Mouse (Mus musculus) embryonic stem cell, embryonic (primary cell): ENCODE measurements at regions not wholly inside any gene's neighbourhood (a gene's known extent, or its start where the extent isn't known, plus 50 kb on each side); places are given as distances from the start of the nearest gene placed in this dataset.

Source experiments
- CTCF ChIA-PET, 4 experiments: fragments of 300-600 bp in 2 of 4; fragments of 350-600 bp in 2 of 4; sonication (Branson Sonifier 250); formaldehyde crosslinking; loops; one replicate each; lab custom pipeline; 2022; ENCODE audit warnings: inconsistent platforms in 2 of 4; lab: Charles Lee
- POLR2A ChIA-PET, 4 experiments: fragments of 300-600 bp in 2 of 4; fragments of 350-600 bp in 2 of 4; sonication (Branson Sonifier 250); formaldehyde crosslinking; loops; one replicate each; lab custom pipeline; 2022; ENCODE audit warnings: antibody characterized with exemption in 4 of 4, inconsistent platforms in 1 of 4; lab: Charles Lee

DNA sequence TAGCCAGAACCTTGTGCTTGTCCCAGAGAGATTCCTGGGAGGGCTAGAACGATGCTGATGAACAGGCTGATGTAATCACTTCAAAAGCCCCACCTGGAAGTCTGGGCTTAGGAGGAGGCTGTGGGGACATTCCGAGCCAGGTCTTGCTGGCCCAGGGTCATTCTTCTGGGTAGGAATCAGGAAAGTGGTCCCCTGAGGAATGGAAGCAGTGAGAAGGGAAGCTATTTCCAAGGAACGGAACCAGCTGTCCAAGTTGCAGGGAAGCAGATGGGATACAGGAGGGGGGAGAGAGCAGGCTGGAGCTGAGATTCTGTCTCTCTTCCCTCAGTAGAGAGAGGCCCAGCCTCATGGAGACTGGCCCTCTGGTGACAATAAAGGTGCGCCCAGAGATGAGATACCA is 243.9 kb downstream of the Tcf7l2 start:
- CTCF ChIA-PET: no interaction called here

DNA sequence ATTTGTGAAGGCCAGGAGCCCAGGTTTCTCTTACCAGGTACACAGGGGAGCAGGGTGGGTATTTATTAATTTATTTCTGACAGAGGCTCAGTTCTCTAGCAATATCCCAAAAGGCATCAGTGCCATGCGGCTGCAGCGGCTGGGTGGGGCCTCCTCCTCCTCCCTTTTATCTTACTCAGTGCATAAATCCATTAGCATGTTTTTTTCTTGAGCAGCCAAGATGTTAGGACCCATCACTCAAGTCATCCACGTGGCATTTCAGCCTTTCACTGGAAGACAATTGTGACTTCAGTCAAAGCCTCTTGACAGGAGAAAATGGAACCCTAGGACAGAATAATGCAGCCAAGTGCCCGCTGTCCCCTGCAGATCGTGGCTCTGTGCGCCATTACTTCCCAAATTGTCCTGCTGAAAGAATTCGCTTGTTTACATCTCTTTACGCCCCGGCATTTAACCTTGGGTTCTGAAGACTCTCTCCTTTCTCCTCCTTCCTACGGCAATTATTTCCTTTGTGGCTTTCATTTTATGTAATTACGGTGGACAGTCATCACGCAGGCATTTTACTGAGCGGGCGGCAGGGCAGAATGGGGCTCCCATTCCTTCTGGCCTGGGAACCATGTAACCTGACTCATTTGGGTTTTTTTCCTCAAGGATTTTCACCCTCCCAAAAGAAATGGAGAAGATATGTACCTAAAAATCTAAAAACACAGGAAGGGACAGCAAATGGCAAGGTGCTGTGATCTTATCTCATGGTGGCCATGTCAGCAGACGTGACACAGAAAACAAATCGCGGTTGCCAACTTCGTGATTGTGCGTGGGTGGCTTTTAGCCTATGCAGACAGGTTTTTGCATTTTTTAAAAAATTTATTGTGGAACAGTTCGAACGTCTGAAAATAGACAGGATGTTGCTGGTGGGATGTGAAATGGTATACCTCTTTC is 250.4 kb downstream of the Tcf7l2 start:
- POLR2A ChIA-PET: no interaction called here
- CTCF ChIA-PET: no interaction called here

More for the DNA sequence above, 243.9 kb downstream of the Tcf7l2 start:
- POLR2A ChIA-PET: interaction anchor here in 1 of 4 experiments (0.6 kb wide), 1 partner anchor 116 kb away, joined by 3 read pairs; no protein-coding TSS in a partner anchor

DNA sequence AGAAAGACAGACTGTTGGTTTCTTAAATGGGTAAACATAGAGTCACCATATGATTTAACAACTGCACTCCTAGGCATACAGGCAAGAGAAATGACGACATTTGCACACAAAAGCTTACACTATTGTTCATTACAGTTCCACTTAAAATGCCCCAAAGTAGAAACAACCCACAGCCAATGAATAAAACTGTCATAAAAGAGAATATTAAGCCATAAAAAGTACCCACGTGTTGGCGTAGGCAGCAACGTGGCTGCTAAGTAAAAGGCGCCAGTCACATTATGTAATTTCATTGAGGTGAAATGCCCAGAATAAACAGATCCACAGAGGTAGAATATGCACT is 251.1 kb downstream of the Tcf7l2 start:
- POLR2A ChIA-PET: no interaction called here

DNA sequence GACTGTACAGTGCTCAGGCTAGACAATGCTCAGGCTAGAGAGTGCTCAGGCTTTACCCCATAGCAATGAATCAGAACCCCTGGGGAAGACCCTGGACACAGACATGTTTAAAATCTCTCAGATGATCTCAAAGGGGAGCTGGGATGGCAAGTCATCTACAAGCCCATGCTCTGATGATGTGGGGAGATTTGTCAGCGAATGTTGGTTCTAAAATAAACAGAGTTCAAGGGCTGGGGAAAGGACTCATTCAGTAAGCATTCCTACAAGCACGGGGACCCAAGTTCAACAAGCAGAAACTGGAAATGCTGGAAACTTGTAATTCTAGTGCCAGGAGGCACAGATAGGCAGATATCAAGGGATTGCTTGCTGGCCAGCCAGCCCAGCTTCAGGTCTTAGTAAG is 254.1 kb downstream of the Tcf7l2 start:
- ChIA-PET CTCF (no interaction called here), POLR2A (interaction anchor here in 1 of 4 experiments (0.6 kb wide), 1 partner anchor 84 kb away, joined by 4 read pairs; no protein-coding TSS in a partner anchor)

More for the DNA sequence above, 251.1 kb downstream of the Tcf7l2 start:
- CTCF ChIA-PET: interaction anchor here in 2 of 4 experiments (0.7 kb wide), 2 partner anchors 578 to 752 kb away, joined by 3 read pairs; no protein-coding TSS in a partner anchor

DNA sequence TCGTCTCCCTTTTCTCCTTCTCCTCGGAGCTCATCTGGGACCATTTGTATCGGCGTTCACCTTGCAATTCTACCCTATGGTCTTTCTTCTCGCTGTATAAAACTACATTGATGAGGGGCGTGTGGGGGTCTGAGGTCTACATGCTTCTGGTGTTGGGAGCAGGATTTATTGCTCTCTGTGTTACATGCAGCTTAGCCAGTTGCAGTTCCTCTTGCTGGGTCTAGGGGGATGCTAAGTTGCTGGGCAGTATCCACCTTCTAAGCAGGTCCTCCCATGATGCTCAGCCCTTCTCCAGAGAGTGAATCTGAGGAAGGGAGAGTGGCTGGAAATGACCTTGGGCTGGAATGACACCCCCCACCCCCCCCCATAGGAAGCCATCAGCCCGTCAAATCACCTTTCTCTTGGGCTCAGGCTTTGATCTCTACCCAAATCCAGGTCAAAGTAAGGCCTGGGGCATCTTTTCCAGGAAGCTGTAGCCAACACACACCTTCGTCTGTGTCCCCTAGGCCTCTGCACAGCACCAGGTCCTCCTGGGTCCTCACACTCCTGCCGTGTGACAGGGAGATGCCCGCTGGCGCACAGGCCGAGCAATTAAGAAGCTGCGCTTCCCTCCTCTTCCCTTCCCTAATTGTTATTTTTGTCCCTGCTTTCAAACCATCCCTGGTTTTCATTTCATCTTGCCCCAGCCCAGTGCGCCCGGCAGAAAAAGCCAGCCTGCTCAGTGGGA is 257.0 kb downstream of the Tcf7l2 start:
- ChIA-PET CTCF (interaction anchor here in 3 of 4 experiments (0.6 to 1.4 kb wide), 8 partner anchors 8 to 622 kb away, joined by 3 to 7 read pairs (median 3); no protein-coding TSS in a partner anchor), POLR2A (interaction anchor here in 2 of 4 experiments (0.6 kb wide), 2 partner anchors 403 to 745 kb away, joined by 3 read pairs; no protein-coding TSS in a partner anchor)

DNA sequence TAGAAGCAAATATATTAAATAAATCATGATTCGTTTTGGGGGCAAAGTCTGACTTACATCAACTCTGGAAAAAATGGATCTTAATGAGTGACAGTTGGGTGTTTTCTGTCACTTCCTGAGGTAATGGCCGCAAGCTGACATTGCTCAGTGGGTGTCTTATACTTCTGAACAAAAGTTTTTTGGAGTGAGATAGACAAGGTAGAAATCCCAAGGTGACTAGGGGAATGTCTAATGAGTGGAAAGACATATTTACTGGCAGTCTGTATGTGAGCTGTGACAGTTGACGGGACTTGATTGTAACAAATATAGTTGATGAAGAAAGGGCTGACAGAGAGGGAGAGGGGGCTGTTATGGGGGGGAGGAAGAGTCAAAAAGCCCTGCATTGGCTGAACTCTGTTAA is 257.8 kb downstream of the Tcf7l2 start:
- POLR2A ChIA-PET: no interaction called here
- CTCF ChIA-PET: interaction anchor here (0.5 to 1.2 kb wide), 8 partner anchors 8 to 651 kb away, joined by 3 to 7 read pairs (median 3); no protein-coding TSS in a partner anchor

DNA sequence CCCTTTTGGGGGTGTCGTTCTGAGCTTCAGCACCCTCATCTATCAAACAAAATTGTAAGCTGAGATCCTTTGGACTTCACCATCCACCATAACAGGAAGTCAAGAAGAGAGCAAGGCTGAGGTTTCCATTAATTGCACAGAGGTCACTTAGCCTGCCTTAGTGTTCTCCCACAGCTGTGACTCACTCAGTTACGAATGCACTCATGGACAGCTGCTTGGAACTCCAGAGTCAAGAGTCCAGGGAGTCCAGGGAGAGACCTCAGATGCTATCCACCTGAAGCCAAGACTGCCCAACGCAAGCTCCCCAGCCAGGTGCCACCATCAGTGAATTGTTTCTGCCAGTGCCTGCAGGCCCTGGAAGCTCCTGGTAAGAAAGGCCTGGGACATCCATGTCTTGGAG is 259.8 kb downstream of the Tcf7l2 start:
- POLR2A ChIA-PET: interaction anchor here in 2 of 4 experiments (0.6 to 0.7 kb wide), 2 partner anchors 16 to 105 kb away, joined by 3 read pairs; no protein-coding TSS in a partner anchor
- CTCF ChIA-PET: no interaction called here

DNA sequence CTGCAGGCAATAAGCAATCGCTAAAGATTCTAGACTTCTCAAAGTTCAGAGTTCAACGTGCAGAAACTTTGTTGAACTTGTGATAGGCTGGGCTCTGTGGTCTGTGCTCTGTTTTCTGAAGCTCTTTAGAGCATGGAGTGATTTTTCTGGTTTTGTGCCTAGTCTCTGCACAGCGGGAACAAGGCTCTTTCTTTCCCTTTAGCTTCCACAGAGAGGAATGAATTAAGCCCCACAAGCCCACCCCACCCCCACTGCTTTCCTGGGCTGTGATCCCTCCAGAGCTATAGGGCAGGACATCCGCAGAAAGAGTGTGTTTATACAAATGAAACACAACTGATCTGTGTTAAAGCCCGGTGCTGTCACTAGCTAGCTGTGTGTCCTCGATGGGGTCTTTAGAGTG is 264.3 kb downstream of the Tcf7l2 start:
- ChIA-PET POLR2A (no interaction called here), CTCF (interaction anchor here in 2 of 4 experiments (1.0 to 1.7 kb wide), 2 partner anchors 24 to 671 kb away, joined by 3 to 4 read pairs; no protein-coding TSS in a partner anchor)

DNA sequence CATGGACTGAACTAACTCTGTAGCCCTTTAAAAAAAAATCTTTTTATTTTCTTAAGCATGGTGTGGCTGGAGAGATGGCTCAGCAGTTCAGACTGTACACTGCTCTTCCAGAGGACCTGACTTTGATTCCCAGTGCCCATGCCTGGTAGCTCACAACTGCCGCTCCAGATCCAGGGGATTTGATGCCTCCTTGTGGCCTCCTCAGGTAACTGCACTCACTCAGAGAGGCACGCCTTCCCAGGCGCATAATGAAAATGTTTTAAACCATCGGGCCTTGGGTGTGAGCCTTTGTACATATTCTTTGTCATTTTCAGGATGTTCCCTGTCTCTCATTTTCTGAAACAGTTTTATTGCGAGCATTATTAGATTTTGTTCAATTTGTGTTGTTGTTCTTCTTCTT is 265.8 kb downstream of the Tcf7l2 start:
- ChIA-PET CTCF (interaction anchor here (0.6 to 1.7 kb wide), 9 partner anchors 9 to 565 kb away, joined by 3 to 4 read pairs (median 3); no protein-coding TSS in a partner anchor), POLR2A (no interaction called here)

DNA sequence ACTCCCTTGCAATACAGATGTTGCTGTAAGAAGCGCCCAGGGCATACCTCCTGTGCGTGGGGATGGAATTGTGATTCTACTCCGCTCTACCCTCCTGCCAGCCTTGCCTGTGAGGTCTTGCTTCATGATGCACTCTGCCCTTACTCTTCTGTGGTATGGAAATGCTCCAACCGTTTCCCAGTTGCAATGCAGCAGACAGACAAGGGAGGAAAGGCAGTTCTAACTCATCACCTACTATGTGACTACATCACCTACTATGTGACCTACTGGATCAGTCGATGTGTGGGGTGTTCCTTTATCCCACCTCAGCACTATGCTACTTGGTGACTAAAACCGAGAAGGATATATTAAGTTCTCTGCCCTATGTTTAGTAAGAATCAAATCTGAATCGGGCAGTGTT is 269.1 kb downstream of the Tcf7l2 start:
- POLR2A ChIA-PET: no interaction called here
- CTCF ChIA-PET: no interaction called here

DNA sequence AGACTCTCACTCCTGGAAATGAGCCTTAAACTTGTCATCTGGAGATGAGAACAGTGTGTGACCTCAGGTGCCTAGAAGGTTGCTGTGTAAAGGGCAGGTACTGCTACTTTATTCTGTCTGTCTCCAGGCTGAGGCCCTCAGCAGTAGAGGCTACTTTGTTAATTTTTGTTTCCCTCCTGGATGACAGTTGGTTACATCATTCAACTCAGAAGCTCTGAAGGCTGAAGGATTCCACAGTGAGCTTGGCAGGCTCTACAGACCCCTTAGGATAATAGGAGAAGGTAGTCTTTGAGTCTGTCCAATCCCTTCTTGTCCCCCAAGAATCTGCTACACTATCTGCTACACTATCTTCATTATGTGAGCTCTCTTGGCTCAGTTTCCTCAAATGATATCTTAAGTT is 269.7 kb downstream of the Tcf7l2 start:
- ChIA-PET CTCF (no interaction called here), POLR2A (interaction anchor here in 1 of 4 experiments (0.8 kb wide), 1 partner anchor 243 kb away, joined by 3 read pairs; no protein-coding TSS in a partner anchor)

DNA sequence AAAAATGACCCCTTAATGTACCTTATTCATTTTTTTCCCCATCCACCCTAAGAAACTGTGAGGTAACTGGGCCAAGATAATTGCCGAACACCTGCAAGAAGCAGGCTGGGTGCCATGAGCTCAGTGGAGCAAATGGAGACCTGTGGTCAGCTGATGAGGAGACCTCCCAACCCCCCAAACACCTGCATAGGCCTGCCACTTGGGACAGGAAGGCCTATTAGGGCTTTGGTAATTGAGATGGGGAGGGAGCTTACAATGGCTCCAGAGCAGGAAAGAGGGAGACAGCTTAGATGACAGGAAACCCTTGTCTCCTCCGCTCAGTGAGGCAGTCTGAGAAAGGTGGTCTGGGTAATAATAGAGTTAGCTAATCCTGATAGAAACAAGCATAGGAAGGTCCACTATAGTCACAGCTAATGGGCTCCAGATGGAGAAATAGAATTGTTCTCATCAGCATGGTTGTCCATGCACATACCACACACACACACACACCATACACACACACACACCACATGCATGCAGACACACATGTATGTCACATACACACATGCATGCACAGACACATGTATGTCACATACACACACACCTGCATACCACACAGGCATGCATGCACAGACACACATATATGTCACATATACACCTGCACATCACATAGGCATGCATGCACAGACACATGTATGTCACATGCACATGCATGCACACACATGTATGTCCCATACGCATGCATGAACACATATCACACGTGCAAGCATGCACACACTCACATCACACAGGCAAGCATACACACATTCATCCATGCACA is 270.2 kb upstream of the Habp2 start:
- POLR2A ChIA-PET: no interaction called here
- CTCF ChIA-PET: no interaction called here

DNA sequence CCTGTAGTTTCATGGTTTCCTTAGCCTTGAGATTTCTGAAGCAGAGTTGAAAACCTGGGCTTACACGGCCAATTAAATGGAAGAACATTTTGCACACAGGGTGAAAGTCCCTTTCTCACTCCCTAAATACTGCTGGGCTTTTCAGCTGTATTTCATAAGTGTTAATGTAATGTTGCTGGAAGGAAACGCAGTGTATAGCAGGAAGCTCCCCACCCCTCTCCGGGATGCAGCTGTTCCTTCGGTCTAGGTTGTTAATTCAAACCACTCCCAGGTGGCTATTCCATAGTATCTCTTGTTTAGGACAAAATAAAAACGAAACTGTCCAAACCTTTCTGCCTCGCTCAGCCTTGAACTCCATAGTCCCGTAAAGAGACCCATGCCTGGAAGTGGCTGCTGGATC is 269.4 kb upstream of the Habp2 start:
- CTCF ChIA-PET: interaction anchor here in 1 of 4 experiments (0.6 kb wide), 1 partner anchor 290 kb away, joined by 3 read pairs; no protein-coding TSS in a partner anchor
- POLR2A ChIA-PET: interaction anchor here in 1 of 4 experiments (0.6 kb wide), 1 partner anchor 16 kb away, joined by 3 read pairs; no protein-coding TSS in a partner anchor

DNA sequence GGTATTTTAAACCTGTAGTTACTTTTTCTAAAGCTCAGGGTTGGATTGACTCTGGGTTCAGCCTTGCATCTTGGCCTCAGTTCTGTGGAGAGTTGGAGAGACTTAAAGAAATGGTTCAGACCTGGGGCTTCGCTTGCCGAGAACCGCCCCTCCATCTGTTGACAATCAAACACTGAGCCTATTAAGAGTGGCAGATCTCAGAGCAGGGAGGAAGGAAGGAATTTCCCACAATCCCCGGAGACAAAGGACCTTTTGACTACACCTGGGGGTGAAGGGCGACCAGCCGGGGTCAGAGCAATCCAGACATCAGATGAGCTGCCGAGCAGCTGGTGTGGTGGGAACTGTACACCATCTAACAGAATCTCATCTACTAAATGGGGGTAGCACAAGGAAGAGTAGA is 267.8 kb upstream of the Habp2 start:
- POLR2A ChIA-PET: no interaction called here

DNA sequence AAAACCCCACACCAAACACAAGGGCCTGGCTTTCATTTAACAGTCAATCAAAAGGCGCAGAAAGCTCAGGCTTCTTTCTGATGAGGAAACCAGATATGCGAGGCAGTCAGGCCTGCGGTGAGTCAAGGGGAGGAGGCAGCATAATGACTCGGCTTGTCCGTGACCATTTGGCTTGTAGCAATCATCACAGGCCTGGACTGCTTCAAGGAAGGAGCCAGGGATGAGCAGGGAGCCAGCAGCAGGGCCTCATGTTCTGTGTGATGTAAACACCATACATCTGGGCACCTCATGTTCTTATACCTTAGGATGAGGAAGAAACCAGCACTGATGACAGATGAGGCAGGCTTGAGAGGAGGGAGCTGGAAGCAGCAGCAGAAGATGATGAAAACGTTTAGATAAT is 264.6 kb upstream of the Habp2 start:
- POLR2A ChIA-PET: interaction anchor here in 1 of 4 experiments (0.6 kb wide), 1 partner anchor 18 kb away, joined by 3 read pairs; no protein-coding TSS in a partner anchor

More for the DNA sequence above, 267.8 kb upstream of the Habp2 start:
- CTCF ChIA-PET: no interaction called here

DNA sequence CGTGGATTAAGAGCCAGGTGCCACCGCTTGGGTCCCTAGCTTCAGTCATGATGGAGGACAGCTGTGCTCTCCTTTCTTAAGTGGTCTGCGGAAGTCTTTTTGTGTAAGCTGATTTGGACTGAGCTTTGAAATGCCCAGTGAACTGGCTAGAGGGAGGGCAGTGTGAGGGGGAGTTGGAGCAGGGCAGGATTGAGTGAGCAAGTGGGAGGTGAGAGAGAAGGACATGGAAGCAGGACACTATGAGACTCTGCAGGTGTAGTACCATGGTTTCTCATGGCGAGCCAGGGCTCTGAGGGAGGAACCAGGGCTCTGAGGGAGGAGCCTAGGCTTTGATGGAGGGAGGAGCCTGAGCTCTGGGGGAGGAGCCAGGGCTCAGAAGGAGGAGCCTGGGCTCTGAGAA is 262.3 kb upstream of the Habp2 start:
- POLR2A ChIA-PET: no interaction called here
- CTCF ChIA-PET: interaction anchor here in 1 of 4 experiments (0.6 kb wide), 1 partner anchor 241 kb away, joined by 3 read pairs; no protein-coding TSS in a partner anchor

More for the DNA sequence above, 264.6 kb upstream of the Habp2 start:
- CTCF ChIA-PET: no interaction called here

DNA sequence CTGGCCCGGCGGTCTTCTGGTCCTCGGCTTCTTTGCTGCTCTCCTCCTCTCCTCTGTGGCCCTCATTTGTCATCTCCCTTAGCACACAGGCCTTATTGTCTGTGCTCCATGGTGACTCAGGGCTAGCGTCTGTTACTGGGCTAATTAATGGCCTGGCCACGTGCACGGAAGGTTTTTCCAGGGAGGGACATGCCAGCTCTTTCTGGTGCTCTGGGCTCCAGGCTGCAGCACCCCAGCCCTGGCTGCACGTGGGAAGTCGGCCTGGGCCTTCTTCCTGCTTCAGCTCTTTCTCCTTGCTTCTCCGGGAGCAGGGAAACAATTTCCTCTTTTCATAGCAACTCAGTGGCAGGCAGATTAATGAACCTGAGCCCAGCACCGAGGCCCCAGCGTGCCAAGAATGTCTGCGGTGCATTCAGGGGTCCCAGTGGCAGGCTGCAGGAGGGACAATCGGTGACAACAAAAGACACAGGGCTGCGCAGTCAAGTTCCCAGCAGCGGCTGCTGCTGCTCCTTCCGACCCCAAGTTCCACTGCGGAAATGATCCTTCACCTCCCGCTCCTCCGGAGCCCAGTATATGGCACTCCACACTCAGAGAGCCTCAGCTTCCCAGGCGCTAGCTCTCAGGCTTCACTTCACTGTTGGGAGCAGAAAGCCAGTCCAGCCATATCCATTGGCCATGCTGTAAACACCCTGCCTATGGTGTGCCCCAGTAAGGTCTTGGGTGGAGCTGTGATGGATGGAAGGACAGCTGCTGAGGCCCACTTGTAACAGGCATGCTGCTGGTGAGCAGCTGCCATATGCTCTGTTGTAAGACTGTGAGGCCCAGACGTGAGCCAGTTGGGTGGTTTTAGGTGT is 257.3 kb upstream of the Habp2 start:
- POLR2A ChIA-PET: interaction anchor here in 2 of 4 experiments (0.6 to 0.8 kb wide), 2 partner anchors 27 to 472 kb away, joined by 3 to 4 read pairs; no protein-coding TSS in a partner anchor

More for the DNA sequence above, 257.3 kb upstream of the Habp2 start:
- CTCF ChIA-PET: interaction anchor here in 1 of 4 experiments (1.2 kb wide), 1 partner anchor 23 kb away, joined by 3 read pairs; no protein-coding TSS in a partner anchor
